Mouse (Mus musculus) forebrain, embryonic 11.5 days (tissue): ENCODE data around the gene Sntn. TPM values are rescaled to one million over a fixed set of nuclear protein-coding genes. Genes with fewer than 3 reads are reported as not detected.
A peak's percentile ranks its signal among the peaks of the same experiment; 100 is the strongest.

ENCODE experiments used
- ATAC-seq: fragments of 200-750 bp; cut with Nextera tagmentation; replicated peaks from 2 replicates; pipeline ENCODE4 v1.8.0; 2017; ENCODE audit warnings: moderate TSS enrichment; ENCODE audit not compliant: low FRiP score
- DNase-seq: peaks from one replicate; pipeline ENCODE4 v3.0.0-alpha.2; 2017; ENCODE audit warnings: low spot score
- H3K27ac ChIP-seq: fragments of 300-500 bp; sonication (generic); 2 replicates; pipeline ENCODE4 v1.5.1; 2014; ENCODE audit warnings: low read depth, low read length
- H3K27me3 ChIP-seq: fragments of 300-500 bp; sonication (generic); 2 replicates; pipeline ENCODE4 v1.6.1; 2014; ENCODE audit warnings: mild to moderate bottlenecking, low read length, mixed read lengths; ENCODE audit not compliant: control insufficient read depth, insufficient read depth
- H3K36me3 ChIP-seq: fragments of 300-500 bp; sonication (generic); 2 replicates; pipeline ENCODE4 v1.6.1; 2014; ENCODE audit warnings: mild to moderate bottlenecking, low read length, moderate library complexity, mixed read lengths; ENCODE audit not compliant: control insufficient read depth, insufficient read depth
- H3K4me1 ChIP-seq: fragments of 300-500 bp; sonication (generic); replicated peaks from 2 replicates; pipeline ENCODE4 v1.6.1; 2014; ENCODE audit warnings: low read length, mixed read lengths; ENCODE audit not compliant: control insufficient read depth, insufficient read depth
- H3K4me2 ChIP-seq: fragments of 300-500 bp; sonication (generic); 2 replicates; pipeline ENCODE4 v1.6.1; 2014; ENCODE audit warnings: low read depth, mild to moderate bottlenecking, low read length, moderate library complexity, mixed read lengths; ENCODE audit not compliant: severe bottlenecking
- H3K4me3 ChIP-seq: fragments of 300-500 bp; sonication (generic); 2 replicates; pipeline ENCODE4 v1.5.1; 2014; ENCODE audit warnings: low read depth, low read length
- H3K9ac ChIP-seq: fragments of 300-500 bp; sonication (generic); 2 replicates; pipeline ENCODE4 v1.6.1; 2014; ENCODE audit warnings: low read length
- H3K9me3 ChIP-seq: fragments of 300-500 bp; sonication (generic); 2 replicates; pipeline ENCODE4 v1.6.1; 2016; ENCODE audit warnings: low read length, mixed read lengths; ENCODE audit not compliant: control insufficient read depth
- whole genome bisulfite sequencing: fragments of 180-500 bp; shearing (Covaris S2); extraction: QIAGEN DNeasy Blood & Tissue Kit; methylation state at CpG from one replicate; pipeline ENCODE4 v1.1.7; 2014; 5-methylcytosine and 5-hydroxymethylcytosine counted together
- polyA plus RNA-seq: library from polyadenylated mRNA; unstranded; fragments of >200 nt; fragmentation: Nextera tagmentation; extraction: Ambion mirVana; gene quantifications from 2 replicates; pipeline ENCODE4 v1.2.1, GENCODE M21; 2014

Sntn gene
- not detected in 2 replicates for polyA plus RNA-seq

GRCm38 (mm10) chr14:13670576-13670975 is at the start of gene Sntn:
TSS of gene Sntn (plus strand) at chr14:13670876.
- no peak within 1 kb of the TSS for H3K4me2 ChIP-seq
- no peak within 1 kb of the TSS for H3K4me3 ChIP-seq
- no peak for DNase-seq
- no peaks in the 10 kb centered on the region for H3K9me3 ChIP-seq
- H3K9ac ChIP-seq = no peak within 1 kb of the TSS
- no peaks in the 10 kb centered on the region for H3K27me3 ChIP-seq
- no peak within 1 kb of the TSS for H3K27ac ChIP-seq
- no peak for ATAC-seq
- 91% methylated on average over 2 of the region's 2 CpGs for WGBS
- H3K36me3 ChIP-seq = no peaks in the 10 kb centered on the region
- H3K4me1 ChIP-seq = no peaks in the 10 kb centered on the region

- 93% methylated on average over 1 of the region's 1 CpGs for WGBS
Observed at GRCm38 (mm10) chr14:13649865-13650264, 20.8 kb upstream of the Sntn start.

GRCm38 (mm10) chr14:13651039-13651438 is 19.6 kb upstream of the Sntn start:
- Histone ChIP-seq H3K9me3 (no peaks in the 10 kb centered on the region), H3K4me2 (no peak overlapping the region), H3K27me3 (no peaks in the 10 kb centered on the region), H3K27ac (no peak overlapping the region), H3K4me3 (no peak overlapping the region), H3K9ac (no peak overlapping the region), H3K4me1 (no peaks in the 10 kb centered on the region), H3K36me3 (no peaks in the 10 kb centered on the region)
- DNase-seq (no peak), ATAC-seq (peak; percentile 72)
- WGBS = 85% methylated on average over 1 of the region's 1 CpGs

More at GRCm38 (mm10) chr14:13649865-13650264, 20.8 kb upstream of the Sntn start:
- H3K4me3 ChIP-seq = no peak overlapping the region
- H3K27me3 ChIP-seq = no peaks in the 10 kb centered on the region
- H3K36me3 ChIP-seq = no peaks in the 10 kb centered on the region
- no peak overlapping the region for H3K9ac ChIP-seq
- no peak for DNase-seq
- no peak overlapping the region for H3K27ac ChIP-seq
- no peak for ATAC-seq
- no peak overlapping the region for H3K4me2 ChIP-seq
- H3K4me1 ChIP-seq = no peaks in the 10 kb centered on the region
- H3K9me3 ChIP-seq = no peaks in the 10 kb centered on the region

- H3K27ac ChIP-seq = 0 out of 2 replicates have a peak overlapping the region, but pooled peaks have one; percentile 41
- ATAC-seq (peak; percentile 84), DNase-seq (no peak)
Observed at GRCm38 (mm10) chr14:13651541-13652298, 19.0 kb upstream of the Sntn start.

GRCm38 (mm10) chr14:13686716-13687115 is 16.0 kb downstream of the Sntn start:
- Histone ChIP-seq H3K36me3 (no peaks in the 10 kb centered on the region), H3K4me3 (no peak overlapping the region), H3K9me3 (no peaks in the 10 kb centered on the region), H3K27ac (no peak overlapping the region), H3K27me3 (no peaks in the 10 kb centered on the region), H3K4me2 (no peak overlapping the region), H3K9ac (no peak overlapping the region), H3K4me1 (no peaks in the 10 kb centered on the region)
- 80% methylated on average over 1 of the region's 1 CpGs for WGBS
- no peak for ATAC-seq
- DNase-seq = no peak

More at GRCm38 (mm10) chr14:13651541-13652298, 19.0 kb upstream of the Sntn start:
- H3K4me2 ChIP-seq = no peak overlapping the region
- no peaks in the 10 kb centered on the region for H3K27me3 ChIP-seq
- H3K4me3 ChIP-seq = no peak overlapping the region
- no peaks in the 10 kb centered on the region for H3K36me3 ChIP-seq
- no peak overlapping the region for H3K9ac ChIP-seq
- no peaks in the 10 kb centered on the region for H3K9me3 ChIP-seq
- no peaks in the 10 kb centered on the region for H3K4me1 ChIP-seq
- WGBS = 46% methylated on average over 2 of the region's 2 CpGs

GRCm38 (mm10) chr14:13690426-13690825 is 19.8 kb downstream of the Sntn start:
- Histone ChIP-seq H3K9ac (no peak overlapping the region), H3K27ac (no peak overlapping the region), H3K9me3 (no peaks in the 10 kb centered on the region), H3K4me3 (no peak overlapping the region), H3K27me3 (no peaks in the 10 kb centered on the region), H3K4me1 (no peaks in the 10 kb centered on the region), H3K4me2 (no peak overlapping the region), H3K36me3 (no peaks in the 10 kb centered on the region)
- DNase-seq (no peak), ATAC-seq (no peak)
- 81% methylated on average over 2 of the region's 2 CpGs for WGBS

GRCm38 (mm10) chr14:13732263-13732662 is 61.6 kb downstream of the Sntn start:
- H3K27ac ChIP-seq = no peak overlapping the region
- H3K4me1 ChIP-seq = no peaks in the 10 kb centered on the region
- no peak overlapping the region for H3K4me3 ChIP-seq
- no peaks in the 10 kb centered on the region for H3K27me3 ChIP-seq
- DNase-seq = no peak
- whole genome bisulfite sequencing = 24% methylated on average over 4 of the region's 4 CpGs
- no peaks in the 10 kb centered on the region for H3K36me3 ChIP-seq
- no peak overlapping the region for H3K9ac ChIP-seq
- ATAC-seq = no peak
- H3K9me3 ChIP-seq = no peaks in the 10 kb centered on the region
- H3K4me2 ChIP-seq = no peak overlapping the region
